Mouse (Mus musculus) myocyte (in vitro differentiated cells): ENCODE data around the gene Snx1.

Experiments
- CEBPB ChIP-seq: IDR thresholded peaks from 2 replicates; pipeline ENCODE4 v1.6.1; 2011; ENCODE audit warnings: mild to moderate bottlenecking, moderate library complexity; ENCODE audit not compliant: poor library complexity, insufficient read depth, severe bottlenecking
- MAX ChIP-seq: IDR thresholded peaks from one replicate; pipeline ENCODE4 v1.6.1; 2011; ENCODE audit warnings: low read depth, mild to moderate bottlenecking, control low read depth
- MYOD1 ChIP-seq, 3 experiments: IDR thresholded peaks; one replicate each; pipeline ENCODE4 v1.6.1; 2011; ENCODE audit warnings: control low read depth in 2 of 3, low read depth in 2 of 3, mild to moderate bottlenecking in 2 of 3, moderate library complexity in 1 of 3; ENCODE audit not compliant: insufficient read length in 2 of 3, control insufficient read depth in 1 of 3
- MYOG ChIP-seq, 3 experiments: IDR thresholded peaks; one replicate each; pipeline ENCODE4 v1.6.1; 2011; ENCODE audit warnings: control low read depth in 2 of 3, low read depth in 2 of 3, mild to moderate bottlenecking in 2 of 3; ENCODE audit not compliant: insufficient read length in 2 of 3, control insufficient read depth in 1 of 3, insufficient read depth in 1 of 3
- POLR2A ChIP-seq: IDR thresholded peaks from one replicate; pipeline ENCODE4 v1.6.1; 2011; ENCODE audit warnings: low read depth, mild to moderate bottlenecking, control low read depth, moderate library complexity; ENCODE audit not compliant: insufficient read length
- POLR2AphosphoS2 ChIP-seq: IDR thresholded peaks from one replicate; pipeline ENCODE4 v1.6.1; 2011; ENCODE audit warnings: low read depth, control low read depth; ENCODE audit not compliant: insufficient read length
- TCF12 ChIP-seq: IDR thresholded peaks from one replicate; pipeline ENCODE4 v1.6.1; 2011; ENCODE audit warnings: mild to moderate bottlenecking, control low read depth; ENCODE audit not compliant: poor library complexity, insufficient read depth, severe bottlenecking
- TCF3 ChIP-seq: IDR thresholded peaks from one replicate; pipeline ENCODE4 v1.6.1; 2011; ENCODE audit warnings: low read depth, control low read depth; ENCODE audit not compliant: insufficient read length
- USF1 ChIP-seq: IDR thresholded peaks from one replicate; pipeline ENCODE4 v1.6.1; 2011; ENCODE audit warnings: low read depth, mild to moderate bottlenecking, control low read depth, moderate library complexity

DNA sequence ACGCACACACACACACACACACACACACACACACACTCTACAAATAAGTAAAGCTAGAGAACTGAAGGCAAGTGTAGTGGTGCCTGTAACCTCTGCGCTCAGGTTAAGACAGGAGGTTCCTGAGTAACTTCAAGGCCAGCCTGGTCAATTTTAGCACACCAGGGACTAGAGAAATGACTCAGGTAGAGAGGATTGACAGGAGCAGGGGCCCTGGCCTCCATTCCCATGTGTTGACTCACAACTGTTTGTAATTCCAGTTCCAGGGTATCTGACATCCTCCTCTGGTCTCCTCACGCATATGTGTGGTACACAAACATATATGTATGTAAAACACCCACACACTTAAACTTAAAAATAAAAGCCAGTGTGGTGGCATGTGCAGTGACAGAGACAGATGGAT lies 62.9 kb downstream of the Snx1 start:
- TF ChIP-seq CEBPB (no peak), POLR2A (no peak), MAX (no peak), TCF12 (no peak), MYOG (IDR thresholded peaks at IDR 0.05; ENCODE audit: control insufficient read depth in 1 of 3, insufficient read depth in 1 of 3, insufficient read length in 2 of 3, low read depth in 2 of 3) (no peak), MYOD1 (IDR thresholded peaks at IDR 0.05; ENCODE audit: control insufficient read depth in 1 of 3, insufficient read length in 2 of 3, low read depth in 2 of 3) (no peak), POLR2AphosphoS2 (no peak), USF1 (no peak), TCF3 (no peak)
